Mouse (Mus musculus) olfactory bulb, adult 2 months (tissue): Measurements from ENCODE around the gene Cpsf4l.

Experiments
- CTCF ChIP-seq: fragments of 200-500 bp; IDR thresholded peaks from 2 replicates; pipeline ENCODE4 v1.5.1; 2012; ENCODE audit warnings: low read depth, mild to moderate bottlenecking, low read length, moderate library complexity; ENCODE audit not compliant: insufficient read depth
- POLR2A ChIP-seq: fragments of 200-500 bp; IDR thresholded peaks from 2 replicates; pipeline ENCODE4 v1.6.1; 2012; ENCODE audit warnings: mild to moderate bottlenecking, low read depth, low read length, moderate library complexity; ENCODE audit not compliant: insufficient read depth

- TF ChIP-seq CTCF = no peak
- TF ChIP-seq POLR2A = no peak
These were observed 19.4 kb upstream of the Cpsf4l start for GRCm38 (mm10) chr11:113729239-113729638.
